Mouse (Mus musculus): Measurements from ENCODE around the gene Pappa.

Pappa gene

GRCm38 (mm10) chr4:65272295-65272694 is 148.3 kb downstream of the Pappa start:
- 34% methylated on average over 4 of the region's 4 CpGs for WGBS

DNA sequence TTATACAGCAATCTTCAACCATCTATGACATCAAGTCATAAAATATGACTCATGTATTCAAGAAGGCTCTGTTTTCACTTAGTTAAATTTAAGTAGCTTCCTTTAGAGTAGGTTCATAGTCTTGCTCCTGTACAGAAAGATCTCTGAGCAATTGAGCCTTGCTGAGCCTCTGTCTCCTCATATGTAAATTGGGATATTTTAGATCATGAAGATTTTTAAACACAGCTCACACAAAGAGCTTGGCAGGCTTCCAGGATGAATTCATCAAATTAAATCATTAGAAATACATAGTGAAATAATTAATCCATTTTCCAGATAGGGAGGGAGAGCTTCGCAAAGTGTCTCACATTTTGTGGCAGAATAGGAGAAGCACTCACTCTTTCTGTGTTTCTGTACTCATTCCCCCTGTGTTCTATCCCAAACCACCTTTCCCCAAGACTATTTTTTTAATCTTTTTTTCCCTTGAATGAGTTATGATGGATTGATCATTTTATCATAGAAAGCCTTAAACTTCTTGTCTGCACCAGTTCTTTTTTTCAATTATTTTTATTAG is 149.4 kb downstream of the Pappa start:
- 91% methylated on average over 1 of the region's 1 CpGs for whole genome bisulfite sequencing

- WGBS = 86% methylated on average over 10 of the region's 10 CpGs
Measured at GRCm38 (mm10) chr4:65278451-65279271, 154.7 kb downstream of the Pappa start.

- 64% methylated on average over 4 of the region's 4 CpGs for whole genome bisulfite sequencing
Measured at GRCm38 (mm10) chr4:65279272-65279653, 155.3 kb downstream of the Pappa start.

DNA sequence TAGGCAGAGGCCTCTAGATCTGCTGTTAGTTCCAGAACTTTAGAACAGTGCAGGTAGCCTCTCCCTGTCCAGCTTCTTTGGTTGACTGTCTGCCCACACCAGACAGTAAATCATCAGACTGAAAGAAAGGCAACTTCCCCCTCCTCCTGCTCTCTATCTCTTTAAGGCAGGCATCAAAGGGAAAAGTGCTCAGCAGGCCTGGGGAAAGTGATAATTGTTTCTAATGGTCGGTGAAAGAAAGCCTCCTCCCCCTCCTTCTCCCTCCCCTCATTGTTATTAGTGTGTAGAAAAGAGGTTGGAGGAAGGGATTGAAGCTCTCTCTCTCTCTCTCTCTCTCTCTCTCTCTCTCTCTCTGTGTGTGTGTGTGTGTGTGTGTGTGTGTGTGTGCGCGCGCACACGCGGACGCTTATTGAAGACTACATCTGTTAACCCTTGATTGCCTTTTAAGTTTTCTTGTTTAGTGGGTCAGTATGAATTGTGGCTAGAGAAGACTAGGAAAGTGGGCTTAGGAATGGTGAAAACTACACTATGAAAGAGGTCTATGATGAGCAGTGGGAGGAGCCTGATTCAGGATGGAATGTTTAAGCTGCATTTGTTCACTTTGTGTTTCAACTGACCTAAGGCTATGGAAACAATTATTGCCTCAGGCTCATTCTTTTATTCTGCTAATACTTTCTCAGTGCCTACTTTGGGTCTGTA is 156.2 kb downstream of the Pappa start:
- WGBS = 26% methylated on average over 7 of the region's 7 CpGs

GRCm38 (mm10) chr4:65283611-65284010 is 159.6 kb downstream of the Pappa start:
- WGBS = 86% methylated on average over 2 of the region's 2 CpGs

- 82% methylated on average over 1 of the region's 1 CpGs for WGBS
Measured at GRCm38 (mm10) chr4:65285165-65285564, 161.2 kb downstream of the Pappa start.

- WGBS = 47% methylated on average over 3 of the region's 3 CpGs
Measured at GRCm38 (mm10) chr4:65289247-65289646, 165.3 kb downstream of the Pappa start.

DNA sequence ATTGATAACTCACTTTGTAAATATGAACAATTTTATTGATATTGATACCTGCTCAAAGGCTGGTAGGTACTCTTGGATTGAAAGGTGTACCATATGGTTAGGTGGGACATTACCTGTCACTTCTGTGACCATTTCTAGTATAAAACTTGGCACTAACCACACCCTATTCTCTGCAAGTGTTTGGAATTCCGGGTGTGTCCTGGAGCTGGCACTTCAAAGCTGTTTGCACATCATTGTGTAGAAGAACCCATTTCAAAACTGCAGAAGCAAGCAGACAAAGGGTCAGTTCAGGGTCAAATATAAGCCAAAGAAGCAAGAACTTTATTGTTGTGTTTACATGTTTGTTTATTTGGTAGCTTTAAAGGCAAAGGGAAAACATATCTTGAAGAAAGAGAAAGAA is 171.8 kb downstream of the Pappa start:
- 78% methylated on average over 1 of the region's 1 CpGs for WGBS

DNA sequence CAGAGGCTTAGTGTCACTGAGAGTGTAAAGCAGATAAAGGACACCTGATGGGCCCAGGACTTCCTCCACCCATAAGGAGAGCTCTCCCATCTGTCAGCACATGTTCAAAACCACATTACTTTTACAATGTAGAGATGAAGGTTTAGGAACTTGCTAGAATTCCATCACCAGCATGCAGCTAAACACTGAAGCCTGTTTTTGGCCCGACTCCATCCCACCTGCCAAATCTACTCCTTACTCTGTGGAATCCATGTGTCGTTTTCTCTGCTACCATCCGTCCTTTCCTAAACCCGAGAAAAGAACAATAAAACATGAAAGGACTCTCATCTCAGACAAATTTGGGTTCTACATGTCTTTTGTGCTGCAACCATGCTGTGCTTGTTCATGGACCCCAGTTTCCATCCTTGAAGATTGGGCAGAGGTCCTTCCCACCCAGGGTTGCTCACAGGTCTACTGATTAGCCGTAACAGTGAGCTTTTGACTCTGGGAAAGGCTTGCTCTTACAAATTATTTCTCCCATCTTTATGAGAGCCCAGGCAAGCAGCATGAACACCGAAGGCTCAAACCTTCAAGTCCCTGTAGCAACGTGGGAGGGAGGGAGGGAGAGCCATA is 172.5 kb downstream of the Pappa start:
- WGBS = 48% methylated on average over 7 of the region's 7 CpGs

DNA sequence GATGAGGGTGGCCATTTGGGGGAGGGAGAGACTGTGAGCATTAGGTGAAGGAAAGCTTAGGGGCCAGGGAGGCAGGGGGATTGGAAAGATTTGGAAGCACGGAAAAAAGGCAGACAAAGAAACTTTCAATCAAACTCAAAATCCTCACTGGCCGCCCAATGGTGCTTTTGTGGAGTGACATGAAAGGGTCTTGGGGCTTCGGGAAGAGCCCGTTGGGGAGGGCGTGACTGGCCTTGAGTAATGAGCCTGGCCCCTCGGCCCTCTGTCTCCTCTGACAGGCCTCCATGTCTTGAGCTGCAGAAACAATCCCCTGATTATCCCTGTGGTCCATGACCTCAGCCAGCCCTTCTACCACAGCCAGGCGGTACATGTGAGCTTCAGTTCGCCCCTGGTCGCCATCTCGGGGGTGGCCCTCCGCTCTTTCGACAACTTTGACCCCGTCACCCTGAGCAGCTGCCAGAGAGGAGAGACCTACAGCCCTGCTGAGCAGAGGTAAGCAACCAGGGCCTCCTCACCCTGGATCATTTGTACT is 173.1 kb downstream of the Pappa start:
- WGBS = 44% methylated on average over 13 of the region's 13 CpGs

GRCm38 (mm10) chr4:65298212-65299181 is 174.5 kb downstream of the Pappa start:
- 83% methylated on average over 9 of the region's 9 CpGs for WGBS

- 53% methylated on average over 1 of the region's 1 CpGs for WGBS
Measured at GRCm38 (mm10) chr4:65299365-65299764, 175.4 kb downstream of the Pappa start.

- 78% methylated on average over 3 of the region's 3 CpGs for WGBS
Measured at GRCm38 (mm10) chr4:65300431-65300830, 176.5 kb downstream of the Pappa start.

GRCm38 (mm10) chr4:65302666-65303065 is 178.7 kb downstream of the Pappa start:
- WGBS = 66% methylated on average over 3 of the region's 3 CpGs

GRCm38 (mm10) chr4:65317877-65318525 is 194.0 kb downstream of the Pappa start:
- WGBS = 46% methylated on average over 10 of the region's 10 CpGs

DNA sequence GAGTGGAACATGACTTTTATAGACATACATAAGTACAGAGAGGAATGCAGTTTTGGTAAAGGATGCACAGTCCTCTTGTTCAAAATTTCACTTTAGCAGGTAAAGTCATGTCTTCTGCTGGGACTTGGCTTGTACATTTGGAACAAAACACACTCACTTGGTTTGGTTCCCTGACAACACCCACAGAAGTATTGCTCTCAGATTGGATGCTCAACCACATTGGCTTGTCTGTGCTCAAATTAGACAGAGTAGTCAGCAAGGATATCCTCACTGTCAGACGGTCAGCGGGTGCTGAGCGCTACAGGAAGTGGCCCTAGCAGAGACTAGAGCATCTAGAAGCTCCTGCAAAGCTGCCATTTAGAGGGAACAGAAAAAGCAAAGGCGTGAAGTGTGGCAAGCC is 197.4 kb downstream of the Pappa start:
- WGBS = 59% methylated on average over 4 of the region's 4 CpGs

- WGBS = 88% methylated on average over 1 of the region's 1 CpGs
Measured at GRCm38 (mm10) chr4:65321959-65322358, 198.0 kb downstream of the Pappa start.

GRCm38 (mm10) chr4:65325816-65326215 is 201.8 kb downstream of the Pappa start:
- WGBS = 72% methylated on average over 2 of the region's 2 CpGs

All from cerebral cortex, adult 2 months (tissue).